Mouse (Mus musculus) brown adipose tissue, adult 24 weeks (tissue): ENCODE results near the gene Galr2. TPM values are rescaled to one million over a fixed set of nuclear protein-coding genes. Genes with fewer than 3 reads are reported as not detected.
A peak's percentile ranks its signal among the peaks of the same experiment; 100 is the strongest.

Source experiments
- H3K27ac ChIP-seq: fragments of 200-500 bp; replicated peaks from 2 replicates; pipeline ENCODE4 v1.5.1; 2012; ENCODE audit warnings: low read depth, mild to moderate bottlenecking, low read length
- H3K4me1 ChIP-seq: fragments of 200-500 bp; 2 replicates; pipeline ENCODE4 v1.6.1; 2012; ENCODE audit warnings: low read length, mixed read lengths; ENCODE audit not compliant: control insufficient read depth, insufficient read depth, insufficient read length
- H3K4me3 ChIP-seq: fragments of 200-500 bp; 2 replicates; pipeline ENCODE4 v1.5.1; 2012; ENCODE audit warnings: low read depth, mild to moderate bottlenecking, low read length, moderate library complexity; ENCODE audit not compliant: insufficient read depth
- polyA plus RNA-seq: library from polyadenylated mRNA; stranded (reverse); fragments of >200 nt; gene quantifications from 2 replicates; pipeline ENCODE4 v1.2.4, GENCODE M21; 2012; ENCODE audit not compliant: missing spikeins, insufficient read depth, insufficient read length

Galr2 gene
- polyA plus RNA-seq, 1 experiment = not detected

DNA sequence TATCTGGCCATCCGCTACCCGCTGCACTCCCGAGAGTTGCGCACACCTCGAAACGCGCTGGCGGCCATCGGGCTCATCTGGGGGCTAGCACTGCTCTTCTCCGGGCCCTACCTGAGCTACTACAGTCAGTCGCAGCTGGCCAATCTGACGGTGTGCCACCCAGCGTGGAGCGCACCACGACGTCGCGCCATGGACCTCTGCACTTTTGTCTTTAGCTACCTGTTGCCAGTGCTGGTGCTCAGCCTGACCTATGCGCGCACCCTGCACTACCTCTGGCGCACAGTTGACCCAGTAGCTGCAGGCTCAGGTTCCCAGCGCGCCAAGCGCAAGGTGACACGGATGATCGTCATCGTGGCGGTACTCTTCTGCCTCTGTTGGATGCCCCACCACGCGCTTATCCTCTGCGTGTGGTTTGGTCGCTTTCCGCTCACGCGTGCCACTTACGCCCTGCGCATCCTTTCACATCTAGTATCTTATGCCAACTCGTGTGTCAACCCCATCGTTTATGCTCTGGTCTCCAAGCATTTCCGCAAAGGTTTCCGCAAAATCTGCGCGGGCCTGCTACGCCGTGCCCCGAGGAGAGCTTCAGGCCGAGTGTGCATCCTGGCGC lies 2.3 kb downstream of the Galr2 start:
- Histone ChIP-seq H3K27ac (no peak overlapping the region), H3K4me1 (no peaks in the 10 kb centered on the region), H3K4me3 (no peak overlapping the region)

DNA sequence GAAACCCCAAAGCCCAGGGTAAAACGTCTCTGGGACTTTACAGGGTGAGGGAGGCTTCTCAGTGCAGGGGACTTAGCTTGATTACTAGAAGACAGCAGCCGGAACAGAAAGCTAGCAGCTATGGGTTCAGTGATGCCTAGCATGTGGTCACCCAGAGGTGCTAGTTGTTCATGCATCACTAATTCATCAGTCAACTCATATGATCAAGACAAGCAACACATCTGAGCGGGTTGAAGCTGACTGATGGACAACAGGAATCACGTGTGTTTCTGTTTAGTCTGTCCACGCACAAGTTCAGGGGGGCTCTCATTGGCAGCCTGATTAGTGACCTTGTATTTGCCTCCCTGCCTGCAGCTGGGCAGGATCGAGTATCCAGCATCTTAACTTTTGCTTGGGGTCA lies 3.2 kb downstream of the Galr2 start:
- Histone ChIP-seq H3K4me3 (no peak overlapping the region), H3K27ac (no peak overlapping the region), H3K4me1 (no peaks in the 10 kb centered on the region)

DNA sequence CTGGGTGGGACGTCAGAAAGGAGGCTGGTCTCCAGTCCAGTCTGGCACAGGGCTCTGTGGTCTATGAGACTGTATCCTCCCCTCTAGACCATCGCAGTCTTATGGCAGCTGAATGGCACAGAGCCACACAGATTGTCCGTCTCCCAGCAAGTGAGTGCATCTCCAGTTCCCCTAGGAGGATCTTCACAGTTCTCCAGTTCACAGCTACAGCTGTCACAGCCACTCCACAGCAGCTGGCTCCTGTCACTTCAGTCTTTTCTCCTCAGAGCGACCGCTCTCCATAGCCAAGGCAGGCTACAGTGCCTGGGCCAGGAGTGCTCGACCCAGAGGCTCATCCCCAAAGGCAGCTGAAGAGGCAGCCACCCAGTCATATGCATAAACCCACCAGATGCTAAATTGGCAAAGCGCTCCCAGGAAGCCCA lies 5.0 kb downstream of the Galr2 start:
- Histone ChIP-seq H3K4me3 (no peak overlapping the region), H3K4me1 (no peaks in the 10 kb centered on the region), H3K27ac (no peak overlapping the region)

DNA sequence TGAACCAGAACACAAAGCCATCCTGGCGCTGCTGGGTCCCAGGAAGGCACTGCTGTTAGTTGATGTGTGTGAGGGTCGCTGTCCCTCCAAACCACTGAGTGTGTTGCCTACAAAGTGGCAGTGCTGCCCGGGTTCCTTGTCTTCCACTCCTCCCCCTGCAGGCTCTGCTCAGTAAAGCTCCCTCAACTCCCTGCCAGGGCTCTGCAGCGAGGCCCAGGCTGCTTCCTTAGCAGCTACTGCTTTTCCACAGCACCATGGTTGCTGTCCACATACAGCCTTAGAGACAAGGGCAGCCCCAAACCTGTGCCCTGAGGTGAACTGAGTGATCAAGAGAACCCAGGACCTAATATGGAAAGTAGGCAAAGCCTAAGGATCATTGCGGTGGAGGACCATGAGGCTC lies 6.6 kb downstream of the Galr2 start:
- no peaks in the 10 kb centered on the region for H3K4me1 ChIP-seq
- H3K4me3 ChIP-seq = no peak overlapping the region
- no peak overlapping the region for H3K27ac ChIP-seq

DNA sequence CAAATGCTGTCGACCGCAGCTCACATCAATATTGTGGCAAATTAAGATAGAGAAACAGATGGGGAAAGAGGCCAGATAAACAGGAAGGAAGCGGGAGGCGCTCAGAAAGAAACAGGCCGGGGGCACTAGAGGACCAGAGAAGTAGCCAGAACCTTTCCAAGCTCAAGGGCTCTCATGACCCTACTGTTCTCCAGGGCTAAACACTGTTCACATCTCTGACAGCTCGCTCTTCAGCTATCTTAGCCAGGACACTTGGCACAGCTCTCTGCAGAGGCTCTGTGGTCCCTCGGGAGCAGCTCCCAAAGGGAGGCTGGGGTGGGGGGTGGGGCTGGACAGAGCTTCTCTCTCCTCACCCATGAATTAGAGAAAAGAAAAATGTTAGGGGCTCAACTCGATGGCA lies 9.8 kb downstream of the Galr2 start:
- Histone ChIP-seq H3K4me3 (no peak overlapping the region), H3K27ac (no peak overlapping the region), H3K4me1 (no peaks in the 10 kb centered on the region)

DNA sequence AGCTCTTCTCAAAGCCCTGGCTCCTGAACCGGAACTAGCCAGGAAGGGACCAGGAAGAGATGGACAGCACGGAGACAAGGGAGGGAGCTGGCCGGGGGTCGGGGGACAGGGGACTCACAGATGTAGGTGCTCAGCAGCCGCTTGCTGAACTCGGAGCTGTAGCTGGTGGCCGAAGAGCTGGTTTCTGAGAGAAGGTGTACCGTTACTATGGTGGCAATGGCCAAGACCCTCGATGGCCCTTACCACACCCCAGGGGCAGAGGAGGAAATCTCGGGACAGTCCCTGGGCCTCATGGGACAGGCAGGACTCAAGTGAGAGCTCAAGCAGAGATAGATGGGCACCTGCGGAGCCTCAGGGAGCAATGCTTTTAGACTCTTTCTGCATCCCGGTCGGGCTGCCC lies 11.7 kb downstream of the Galr2 start:
- no peak overlapping the region for H3K4me3 ChIP-seq
- H3K27ac ChIP-seq = no peak overlapping the region
- H3K4me1 ChIP-seq = no peaks in the 10 kb centered on the region

DNA sequence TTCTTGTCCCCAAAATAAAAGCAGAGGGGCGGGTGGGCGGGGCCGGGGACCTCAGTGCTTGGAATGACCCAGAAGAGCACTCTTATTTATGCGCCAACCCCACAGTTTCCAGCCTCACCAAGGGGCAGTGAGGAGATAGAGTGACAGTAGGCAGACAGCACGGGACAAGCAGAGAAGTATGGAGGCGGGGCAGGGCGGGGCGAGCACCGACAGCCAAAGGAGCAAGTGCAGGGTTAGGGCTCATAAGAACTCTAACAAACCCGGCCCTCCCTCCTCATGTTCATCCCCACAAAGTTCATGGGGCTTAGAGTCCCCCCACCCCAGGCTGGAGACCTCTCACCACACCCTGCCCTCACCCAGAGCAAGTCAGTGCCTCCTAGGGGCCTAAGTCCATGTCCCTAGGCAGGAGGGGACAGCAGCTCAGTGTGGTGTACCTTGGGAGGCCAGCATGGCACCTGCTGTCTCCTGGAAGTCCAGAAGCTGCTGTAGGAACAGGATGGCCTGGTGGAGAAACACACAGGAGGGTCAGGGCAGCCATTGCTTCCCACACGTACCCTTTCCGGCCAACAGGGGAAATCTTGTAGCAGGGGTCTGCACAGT lies 12.9 kb downstream of the Galr2 start:
- no peak overlapping the region for H3K4me3 ChIP-seq
- H3K4me1 ChIP-seq = no peaks in the 10 kb centered on the region
- H3K27ac ChIP-seq = no peak overlapping the region

DNA sequence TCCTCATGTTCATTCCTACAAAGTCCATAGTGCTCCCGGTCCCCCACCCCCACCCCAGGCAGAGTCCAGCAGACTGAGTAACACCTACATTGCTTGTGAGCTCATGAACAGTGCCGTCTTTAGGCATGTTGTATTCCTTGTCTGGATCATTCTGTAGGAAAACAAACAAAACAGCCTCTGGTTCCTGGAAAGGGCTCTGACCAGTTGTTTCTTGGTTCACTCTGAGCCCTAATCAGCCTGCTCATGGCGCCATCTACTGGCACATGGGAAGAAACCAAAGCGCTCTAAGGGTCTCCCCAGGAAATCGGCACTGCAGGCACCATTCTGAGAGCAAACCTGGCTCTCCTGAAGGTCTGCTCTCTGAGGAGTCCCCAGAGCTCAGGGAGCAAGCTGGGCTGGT lies 13.6 kb downstream of the Galr2 start:
- no peak overlapping the region for H3K4me3 ChIP-seq
- H3K4me1 ChIP-seq = no peaks in the 10 kb centered on the region
- no peak overlapping the region for H3K27ac ChIP-seq

DNA sequence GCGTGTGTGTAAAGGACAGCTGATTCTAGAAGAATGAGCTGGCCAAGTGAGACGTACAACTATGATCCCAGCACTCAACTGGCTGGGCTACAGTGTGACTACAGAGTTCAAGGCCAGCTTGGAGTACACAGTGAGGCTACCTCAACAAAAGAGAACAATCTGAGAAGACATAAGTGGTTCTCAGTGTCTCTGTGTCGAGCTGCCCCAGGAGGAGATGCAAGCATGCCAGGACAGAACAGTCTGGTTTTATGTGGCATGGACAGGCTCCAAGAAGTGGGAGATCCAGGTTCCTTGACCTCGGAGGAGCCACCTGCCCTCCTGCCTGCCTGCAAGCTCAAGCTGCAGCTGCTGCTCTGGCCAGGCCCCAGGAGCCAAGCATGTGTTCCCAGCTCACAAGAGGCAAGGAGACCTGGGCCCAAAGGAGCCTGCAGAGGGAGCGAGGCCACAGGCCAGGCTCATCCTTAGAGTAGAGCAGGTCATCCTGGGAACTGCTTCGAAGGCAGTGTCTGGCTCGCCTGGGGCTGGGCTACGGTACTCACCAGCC lies 15.5 kb downstream of the Galr2 start:
- H3K27ac ChIP-seq = no peak overlapping the region
- no peak overlapping the region for H3K4me3 ChIP-seq
- no peaks in the 10 kb centered on the region for H3K4me1 ChIP-seq

DNA sequence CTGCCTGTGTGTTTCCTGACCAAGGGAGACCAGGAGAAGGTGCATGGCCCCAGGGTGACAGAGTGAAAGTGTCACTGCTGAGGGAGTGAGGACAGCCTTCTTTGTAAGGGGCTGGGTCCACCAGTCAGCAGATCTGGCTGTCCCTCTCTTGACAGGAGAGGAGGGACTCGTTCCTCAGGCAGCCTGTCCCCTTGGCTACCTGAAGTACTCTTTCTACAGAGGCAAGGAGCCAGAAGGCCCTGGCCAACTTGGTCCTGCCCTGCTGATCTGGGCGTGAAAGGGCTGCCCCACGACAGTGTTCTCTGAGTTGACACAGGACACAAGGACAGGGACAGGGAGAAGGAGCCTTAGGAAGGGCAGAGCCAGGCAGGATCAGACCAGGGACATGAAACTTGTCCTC lies 16.3 kb downstream of the Galr2 start:
- H3K4me3 ChIP-seq = no peak overlapping the region
- no peak overlapping the region for H3K27ac ChIP-seq
- no peaks in the 10 kb centered on the region for H3K4me1 ChIP-seq

DNA sequence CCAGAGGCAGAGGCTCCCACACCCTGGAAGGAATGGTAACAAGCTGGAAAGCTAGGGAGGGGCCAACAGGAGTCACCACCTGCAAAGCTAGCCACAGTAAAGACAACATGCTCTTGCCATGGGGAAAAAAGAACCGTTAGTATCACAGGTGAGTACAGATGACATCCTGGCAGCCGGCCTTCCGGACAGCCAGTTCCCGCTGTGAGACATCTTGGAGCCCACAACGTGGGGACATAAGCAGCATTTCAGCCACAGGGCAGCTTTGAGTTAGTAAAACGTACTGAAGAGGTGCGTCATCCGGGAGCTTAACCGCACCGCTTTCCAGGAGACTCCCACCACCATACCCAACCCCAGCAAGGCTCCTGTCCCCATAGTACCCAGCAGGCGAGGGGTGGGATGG lies 17.5 kb downstream of the Galr2 start:
- no peak overlapping the region for H3K27ac ChIP-seq
- H3K4me1 ChIP-seq = no peaks in the 10 kb centered on the region
- no peak overlapping the region for H3K4me3 ChIP-seq

DNA sequence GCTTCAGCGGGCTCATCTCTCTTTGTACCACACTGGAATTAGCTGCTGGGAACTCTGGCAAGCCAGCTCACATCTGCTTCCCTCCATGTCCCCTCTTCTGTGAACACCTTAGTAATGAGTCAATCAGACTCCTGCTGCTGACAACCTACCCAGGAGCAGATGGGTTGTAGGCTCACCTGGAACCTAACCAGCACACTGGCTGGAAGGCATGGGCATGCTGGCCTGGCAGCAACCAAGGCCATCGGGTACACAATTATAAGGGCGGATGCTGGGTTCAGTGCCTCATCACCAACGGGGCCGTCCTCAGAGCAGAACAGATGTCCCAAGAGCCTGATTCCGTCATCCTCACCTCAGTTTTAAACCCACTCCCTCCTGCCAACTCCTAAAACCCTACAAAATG lies 17.9 kb downstream of the Galr2 start:
- Histone ChIP-seq H3K27ac (no peak overlapping the region), H3K4me3 (no peak overlapping the region)

DNA sequence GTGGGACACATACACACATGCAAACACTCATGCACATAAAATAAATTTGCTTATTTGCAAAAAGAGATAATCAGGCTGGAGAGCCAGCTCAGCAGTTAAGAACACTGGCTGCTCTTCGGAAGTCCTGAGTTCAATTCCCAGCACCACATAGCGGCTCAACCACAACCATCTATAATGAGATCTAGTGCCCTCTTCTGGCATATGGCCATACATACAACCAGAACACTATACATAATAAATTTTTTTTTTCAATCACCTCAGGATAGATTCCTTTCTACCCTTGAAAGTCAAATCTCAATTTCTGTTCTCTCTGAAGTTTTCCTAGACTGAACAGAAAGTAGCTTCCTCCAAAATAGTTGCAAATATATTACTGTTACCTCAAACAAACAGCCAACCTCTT lies 24.7 kb downstream of the Galr2 start:
- H3K4me3 ChIP-seq = no peak overlapping the region
- H3K4me1 ChIP-seq = peaks cover 5% of the 10 kb centered on the region
- H3K27ac ChIP-seq = no peak overlapping the region

More for the DNA sequence above, 17.9 kb downstream of the Galr2 start:
- H3K4me1 ChIP-seq = no peaks in the 10 kb centered on the region

DNA sequence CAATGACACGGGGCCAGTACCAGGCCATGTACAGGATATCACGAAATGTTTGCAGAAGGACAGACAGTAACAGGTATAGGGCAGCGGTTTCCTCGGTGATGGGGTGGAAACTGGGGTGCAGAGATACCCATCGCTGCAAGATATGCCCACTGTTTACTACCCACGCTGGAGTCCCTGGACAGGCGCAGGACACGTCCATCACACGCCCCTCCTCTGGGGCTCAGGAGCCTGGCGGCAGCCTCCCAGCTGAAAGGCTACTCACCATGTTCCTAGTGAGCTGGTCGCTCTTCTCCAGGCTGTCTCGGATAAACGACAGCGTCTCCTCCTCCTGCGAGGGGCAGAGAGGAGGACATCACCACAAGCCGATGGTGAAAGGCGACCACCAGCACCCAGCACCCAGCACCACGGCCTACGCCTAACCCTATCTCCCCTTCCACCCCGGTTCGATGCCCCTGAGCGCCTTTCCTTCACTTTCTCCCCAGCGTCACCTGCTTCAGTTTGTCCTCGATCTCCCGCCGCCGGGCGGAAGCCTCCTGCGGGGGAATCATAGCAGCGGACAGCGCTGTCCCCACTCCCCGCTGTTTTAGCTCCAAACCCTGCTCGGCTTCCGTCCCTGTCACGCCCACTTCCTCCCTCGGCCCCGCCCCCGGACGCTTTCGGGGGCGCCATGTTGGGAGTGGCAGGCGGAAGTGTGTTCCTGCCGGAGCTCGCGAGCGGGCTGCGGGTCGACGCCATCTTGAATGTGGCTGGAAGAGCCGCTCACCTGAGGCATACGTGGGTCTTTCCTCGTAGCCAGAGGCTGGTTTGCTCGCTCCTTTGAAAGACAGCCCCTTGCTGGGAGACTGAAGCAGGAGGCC lies 25.6 kb downstream of the Galr2 start:
- Histone ChIP-seq H3K27ac (peak overlapping the region; percentile 14; the same call in 1 of the 2 replicates), H3K4me1 (peaks cover 5% of the 10 kb centered on the region), H3K4me3 (peak overlapping the region; percentile 90)

DNA sequence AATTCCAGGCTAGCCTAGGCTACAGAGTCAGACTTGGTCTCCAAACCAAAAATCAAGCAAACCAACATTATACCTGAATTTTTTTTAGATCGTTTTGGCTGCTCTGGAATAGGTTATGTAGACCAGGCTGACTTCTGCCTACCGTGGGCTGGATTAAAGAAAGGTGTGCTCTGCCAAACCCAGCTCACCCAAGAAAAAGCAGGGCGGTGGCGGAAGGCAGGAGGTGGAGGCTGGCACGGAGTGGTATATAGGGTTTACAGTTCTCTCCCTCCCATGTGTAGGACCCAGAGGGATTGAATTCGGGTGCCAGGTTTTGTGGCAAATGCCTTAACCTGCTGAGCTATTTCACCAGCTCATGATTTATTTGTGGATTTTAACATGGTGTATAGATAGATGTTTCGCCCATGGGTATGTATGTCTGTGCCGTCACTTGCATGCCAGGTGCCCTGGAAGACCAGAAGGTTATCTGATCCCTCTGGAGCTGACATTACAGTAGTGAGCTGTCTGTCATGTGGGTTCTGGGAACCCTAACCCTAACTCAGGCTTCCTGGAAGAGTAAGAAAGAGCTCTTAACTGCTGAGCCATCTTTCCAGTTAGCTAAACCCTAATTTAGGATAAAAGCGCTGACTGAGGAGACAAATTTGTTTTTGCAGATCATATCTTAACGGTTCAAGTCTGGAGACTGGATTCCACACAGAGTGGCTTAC lies 26.4 kb downstream of the Galr2 start, which contains the start of gene Exoc7:
TSS of gene Exoc7 (minus strand) at position 215 of the 707 bp plus-strand sequence.
- Histone ChIP-seq H3K4me1 (peaks cover 5% of the 10 kb centered on the region), H3K27ac (peak within 1 kb of the TSS; percentile 14; the same call in 1 of the 2 replicates), H3K4me3 (peak within 1 kb of the TSS; percentile 90)
